Mouse (Mus musculus): Measurements from ENCODE around the gene Pex1.
"Not testable (repeated sequence)": the region's sequence is repeated elsewhere in the genome, so short reads cannot be mapped to it uniquely, and the experiment has no call there.

Pex1 gene

DNA sequence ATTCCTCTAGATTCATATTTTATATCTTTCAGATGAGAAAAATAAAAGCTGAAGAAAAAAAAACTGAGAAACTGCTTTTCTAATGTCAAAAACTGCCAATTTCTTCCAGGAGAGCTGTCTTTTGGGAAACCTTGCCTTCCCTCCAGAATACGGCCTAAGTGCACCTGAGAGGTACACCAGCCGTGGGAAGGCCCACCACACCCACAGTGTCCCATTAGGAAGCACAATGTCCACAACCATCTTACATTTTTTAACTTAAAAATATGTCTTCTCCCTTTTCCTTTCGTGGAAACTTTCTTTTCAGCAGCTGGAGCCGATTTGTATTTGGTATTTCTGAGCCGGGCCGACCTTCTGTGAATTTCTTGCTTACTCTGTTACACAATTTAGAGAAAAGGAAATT lies 50.7 kb downstream of the Pex1 start:
- DNase-seq: no peak

DNA sequence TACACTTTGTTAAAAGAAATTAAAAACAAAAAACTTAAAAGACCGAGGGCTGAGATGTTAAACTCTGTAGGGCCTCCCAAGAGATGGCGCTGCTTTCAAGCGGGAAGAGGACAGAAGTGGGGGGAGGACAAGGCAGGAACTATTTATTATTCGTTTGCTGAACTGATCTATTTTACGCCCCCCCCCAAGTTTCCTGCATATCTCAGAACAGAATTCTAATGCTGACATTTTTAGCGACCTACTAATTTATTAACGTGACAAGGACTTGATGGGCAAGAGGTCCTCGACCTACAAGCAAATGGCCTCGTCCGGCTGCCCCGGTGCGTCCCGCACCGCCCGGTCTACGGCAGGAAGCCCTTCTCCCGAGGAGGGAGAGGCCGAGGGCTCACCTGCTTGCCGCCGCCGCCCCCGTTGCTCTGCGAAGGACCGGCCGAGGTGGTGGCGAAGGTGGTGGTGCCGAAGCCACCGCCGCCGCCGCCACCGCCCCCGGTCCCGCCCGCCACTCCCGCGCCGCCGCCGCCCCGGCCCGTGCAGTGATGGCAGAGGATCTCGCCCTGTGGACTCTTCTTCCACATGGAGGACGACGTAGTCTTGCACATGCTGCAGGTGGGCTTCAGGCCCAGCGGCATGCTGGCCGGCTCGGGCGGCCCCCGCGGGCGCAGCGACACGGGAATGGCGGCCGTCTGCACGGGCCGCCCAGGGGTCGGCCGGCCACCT lies 51.3 kb downstream of the Pex1 start:
- peak; percentile 61 to 67 for DNase-seq

DNA sequence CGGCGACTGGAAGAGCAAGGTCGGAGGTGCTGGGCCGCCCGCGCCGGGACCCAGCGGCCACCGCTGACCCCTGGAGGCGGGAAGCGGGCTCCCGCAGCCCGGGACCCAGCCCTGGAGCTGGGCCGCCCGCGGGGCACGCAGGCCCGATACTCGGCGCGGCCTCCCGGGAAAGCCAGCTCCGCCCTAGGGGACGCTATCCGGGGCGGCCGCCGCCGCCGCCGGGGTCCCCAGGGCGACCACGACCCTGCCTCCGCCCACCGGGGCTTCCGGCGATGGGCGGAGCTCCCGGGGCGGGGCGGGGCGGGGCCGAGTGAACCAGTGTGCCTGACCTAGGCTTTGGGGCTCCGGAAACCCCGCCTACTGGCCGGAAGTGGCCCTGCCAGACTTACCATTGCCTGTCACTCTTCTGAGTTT lies 51.8 kb downstream of the Pex1 start:
- DNase-seq: peak; percentile 88 to 94

DNA sequence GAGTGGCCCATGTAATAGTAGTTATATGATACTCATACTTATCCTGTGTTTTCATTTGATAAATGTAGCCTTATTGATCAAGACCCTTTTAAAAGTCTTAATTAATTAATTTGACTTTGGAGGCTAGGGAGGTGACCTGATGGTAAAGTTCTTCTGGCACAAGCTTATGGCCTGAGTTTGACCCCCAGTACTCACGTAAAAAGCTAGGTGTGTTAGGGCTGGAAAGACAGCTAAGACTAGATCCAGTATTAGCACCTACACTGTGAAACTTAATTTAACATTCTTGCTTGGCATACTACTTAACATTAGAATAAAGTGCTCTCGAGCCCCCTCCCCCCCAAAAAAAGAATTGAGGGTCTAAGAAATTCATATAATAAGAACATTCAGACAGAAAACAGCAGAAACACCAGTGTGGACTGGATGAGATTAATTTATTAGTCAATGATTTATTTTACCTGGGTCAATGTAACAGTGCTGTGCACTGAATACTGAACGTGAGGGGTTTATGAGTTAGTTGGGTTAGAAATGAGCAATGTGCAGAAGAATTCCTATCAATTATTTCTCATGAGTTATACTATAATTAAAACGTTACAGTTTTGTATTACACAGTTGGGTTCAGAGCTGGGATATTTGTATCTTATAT lies 52.5 kb downstream of the Pex1 start:
- no peak for DNase-seq

DNA sequence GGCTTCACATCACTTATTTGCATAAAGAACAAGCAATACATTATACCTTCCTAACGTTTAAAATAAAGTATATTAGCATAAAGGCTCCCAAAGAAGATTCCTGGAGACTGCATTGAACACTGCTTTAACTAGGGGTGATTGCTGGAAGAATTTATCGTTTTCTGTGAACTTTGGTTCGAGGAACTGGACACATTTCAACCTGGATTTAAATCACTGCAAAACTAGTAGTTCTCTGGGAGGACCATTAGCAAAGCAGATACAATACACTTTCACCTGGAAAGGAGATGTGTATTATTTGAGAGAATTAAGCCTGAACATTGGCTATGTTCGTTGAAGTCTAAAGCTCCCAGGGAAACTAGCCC lies 53.0 kb downstream of the Pex1 start:
- DNase-seq: no peak

DNA sequence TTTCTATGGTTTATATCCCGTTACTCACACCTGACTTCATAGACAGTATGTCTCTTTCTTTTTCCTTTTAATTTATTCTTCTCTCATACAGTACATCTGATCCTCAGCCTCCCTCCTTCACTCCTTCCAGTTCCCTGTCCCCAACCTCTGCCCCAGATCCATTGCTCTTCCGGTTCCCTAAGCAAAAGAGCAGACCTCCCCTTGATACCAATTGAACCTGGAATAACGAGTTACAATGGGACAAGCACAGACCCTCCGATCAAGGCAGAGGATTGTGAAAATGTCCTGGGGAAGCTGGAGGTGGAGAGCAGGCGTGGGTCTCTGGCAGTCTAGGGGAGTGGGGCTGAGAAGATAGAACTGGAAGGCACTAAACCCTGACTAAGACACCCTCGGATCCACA lies 55.0 kb downstream of the Pex1 start, which contains the start of gene Tmbim7:
Gene Tmbim7, plus strand, starts transcription at position 301 of the 400 bp plus-strand sequence.
- DNase-seq: no peak

DNA sequence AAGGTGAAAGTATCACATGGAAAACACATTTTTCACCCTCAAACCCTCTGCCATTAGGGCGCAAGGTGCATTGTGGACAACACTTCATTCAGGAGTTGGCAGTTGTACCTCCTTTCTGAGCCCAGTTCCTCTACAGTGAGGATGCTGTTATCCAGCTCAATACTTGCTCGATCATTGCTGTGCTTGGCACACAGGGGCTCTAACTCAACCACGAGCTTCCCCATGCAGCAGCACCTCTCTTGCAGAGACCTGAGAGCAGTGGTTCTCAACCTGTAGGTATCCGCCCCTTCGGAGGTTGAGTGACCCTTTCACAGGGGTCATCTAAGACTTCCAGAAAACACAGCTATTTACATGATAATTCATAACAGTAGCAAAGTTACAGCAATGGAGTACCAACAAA lies 55.8 kb downstream of the Pex1 start:
- no peak for DNase-seq

DNA sequence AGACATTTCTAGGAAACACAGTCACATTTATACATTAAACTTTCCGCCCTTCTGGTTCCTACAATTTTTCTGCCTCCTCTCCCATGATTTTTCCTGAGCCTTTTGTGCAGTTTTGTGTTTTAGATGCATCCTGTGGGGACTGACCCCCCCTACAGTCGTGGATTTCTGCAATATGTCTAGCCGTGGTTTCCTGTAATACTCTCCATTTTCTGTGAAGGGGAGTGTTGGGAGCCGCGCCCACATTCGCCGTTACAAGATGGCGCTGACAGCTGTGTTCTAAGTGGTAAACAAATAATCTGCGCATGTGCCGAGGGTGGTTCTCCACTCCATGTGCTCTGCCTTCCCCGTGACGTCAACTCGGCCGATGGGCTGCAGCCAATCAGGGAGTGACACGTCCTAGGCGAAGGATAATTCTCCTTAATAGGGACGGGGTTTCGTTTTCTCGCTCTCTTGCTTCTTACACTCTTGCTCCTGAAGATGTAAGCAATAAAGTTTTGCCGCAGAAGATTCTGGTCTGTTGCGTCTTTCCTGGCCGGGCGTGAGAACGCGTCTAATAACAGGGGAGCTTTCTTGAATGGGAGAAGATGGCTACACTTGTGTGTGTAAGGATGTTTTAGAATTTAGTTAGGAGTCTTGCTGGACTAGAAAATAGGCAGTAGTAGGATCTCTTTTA lies 57.2 kb downstream of the Pex1 start:
- DNase-seq: not testable (repeated sequence)

DNA sequence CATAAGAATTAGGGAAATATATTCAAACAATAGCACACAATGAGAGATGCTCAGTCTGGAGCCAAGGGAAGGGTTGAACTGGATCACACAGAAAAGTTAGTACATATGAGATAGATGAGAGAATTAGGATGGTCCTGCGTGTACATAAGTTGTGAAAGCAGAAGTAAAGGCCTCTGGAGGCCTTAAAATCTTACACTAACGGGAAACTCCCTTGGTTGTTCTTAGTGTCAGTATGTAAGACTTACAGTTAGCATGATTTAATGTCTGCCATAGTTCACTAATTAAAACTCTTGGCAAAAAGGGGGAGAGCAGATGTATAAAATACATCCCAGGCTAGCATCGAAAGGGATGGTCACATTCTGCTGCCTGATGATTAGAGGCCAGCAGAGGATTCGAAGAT lies 57.9 kb downstream of the Pex1 start:
- DNase-seq: no peak

DNA sequence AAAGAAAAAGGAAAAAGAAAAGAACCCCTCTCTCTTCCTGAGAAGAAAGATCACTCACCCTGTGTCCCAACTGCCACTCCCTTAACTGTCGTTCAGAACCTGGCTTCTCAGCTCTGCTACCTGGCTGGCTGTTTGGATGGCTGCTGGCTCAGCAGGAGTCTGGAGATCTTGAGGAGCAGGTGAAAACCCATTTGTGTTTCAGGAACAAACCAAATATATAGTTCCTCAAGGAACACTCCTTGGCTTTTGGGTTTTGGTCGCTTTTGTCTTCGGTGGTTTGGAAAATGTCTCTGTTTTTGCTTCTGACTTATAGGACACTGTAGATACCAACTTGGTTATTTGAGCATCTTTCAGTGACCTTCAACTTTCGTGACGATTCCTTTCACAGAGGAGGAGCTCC lies 61.2 kb downstream of the Pex1 start, which contains the start of gene Gatad1:
Gene Gatad1, minus strand, starts transcription at position 101 of the 400 bp plus-strand sequence.
- DNase-seq: no peak

DNA sequence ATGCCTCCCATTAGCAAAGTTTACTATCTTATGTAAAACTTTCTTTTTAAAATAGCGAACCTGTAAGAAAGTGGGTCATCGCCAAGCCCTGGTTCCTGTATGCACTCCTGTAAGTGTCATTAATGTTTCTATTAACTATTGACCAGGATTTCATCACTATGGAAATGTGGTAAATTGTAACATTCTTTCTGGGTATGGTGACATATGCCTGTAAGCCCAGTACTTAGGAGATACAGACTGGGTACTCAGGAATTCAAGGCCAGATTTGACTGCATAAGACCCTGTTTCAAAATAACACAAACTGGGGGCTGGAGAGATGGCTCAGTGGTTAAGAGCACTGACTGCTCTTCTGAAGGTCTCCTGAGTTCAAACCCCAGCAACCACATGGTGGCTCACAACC lies 69.4 kb downstream of the Pex1 start:
- DNase-seq: no peak

DNA sequence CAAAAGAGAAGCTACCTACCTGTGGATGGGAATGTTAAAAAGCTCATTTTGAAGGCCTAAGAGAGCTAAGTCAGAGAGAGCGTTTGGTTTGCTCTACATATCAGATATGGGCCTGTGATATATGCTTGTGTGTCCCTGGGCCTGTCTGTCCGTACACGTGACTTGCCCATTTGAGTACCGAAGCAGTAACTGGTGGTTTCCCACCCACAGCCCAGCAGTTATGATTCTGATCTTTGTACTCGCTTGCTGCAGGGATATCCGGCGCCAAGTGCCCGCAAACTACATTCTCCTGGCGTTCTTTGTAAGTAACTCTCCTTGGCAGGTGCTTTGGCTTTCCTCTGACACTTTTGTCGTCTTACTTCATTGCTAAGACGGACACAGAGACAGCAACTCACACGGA lies 70.7 kb downstream of the Pex1 start:
- no peak for DNase-seq

DNA sequence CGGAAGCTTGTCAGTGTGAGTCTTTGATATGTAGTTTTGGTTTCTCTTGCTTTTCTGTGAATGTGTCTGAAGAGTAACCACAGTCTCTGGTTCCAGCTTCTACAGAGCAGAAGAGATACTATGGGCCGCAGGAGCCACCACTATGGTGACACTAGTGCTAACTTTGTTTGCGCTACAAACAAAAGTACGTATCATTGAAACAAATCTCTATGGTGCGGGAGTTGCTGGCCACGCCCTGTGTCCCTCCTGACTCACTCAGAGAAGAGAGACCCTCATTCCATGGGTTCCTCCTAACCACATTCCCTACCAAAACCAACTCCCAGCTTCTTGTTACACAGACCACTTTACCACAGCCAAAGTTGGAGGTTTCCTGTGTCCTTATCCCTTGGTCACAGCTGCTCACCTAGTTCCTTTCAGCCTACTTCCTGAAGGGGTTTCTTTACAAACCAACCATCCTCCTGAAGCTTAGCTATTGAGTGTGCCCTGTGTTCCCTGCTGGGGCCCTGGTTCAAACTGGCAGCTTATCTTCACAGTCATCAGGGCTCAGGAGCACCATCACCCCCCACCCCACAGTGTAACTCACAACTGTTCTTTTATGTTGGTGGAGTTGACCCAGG lies 74.2 kb downstream of the Pex1 start:
- DNase-seq: no peak
